Mouse (Mus musculus) lung, adult 18-20 months (tissue): ENCODE measurements around the gene Spata13.

ENCODE experiments used
- DNase-seq, 2 experiments: peaks; one replicate each; pipeline ENCODE4 v3.0.0; 2022; ENCODE audit warnings: mixed read lengths in 2 of 2

Spata13 gene

GRCm38 (mm10) chr14:60797596-60797995 is 163.8 kb downstream of the Spata13 start:
- DNase-seq = no peak

- DNase-seq = no peak
Observed at GRCm38 (mm10) chr14:60798721-60799120, 164.9 kb downstream of the Spata13 start.

GRCm38 (mm10) chr14:60799762-60800728 is 166.2 kb downstream of the Spata13 start:
- DNase-seq = peak in 1 of 2 experiments; percentile 20

GRCm38 (mm10) chr14:60802026-60802425 is 168.2 kb downstream of the Spata13 start:
- peak in 1 of 2 experiments; percentile 27 for DNase-seq

GRCm38 (mm10) chr14:60804978-60805377 is 171.2 kb downstream of the Spata13 start:
- no peak for DNase-seq

GRCm38 (mm10) chr14:60805871-60806270 is 172.1 kb downstream of the Spata13 start:
- DNase-seq = no peak

GRCm38 (mm10) chr14:60806891-60807344 is 173.1 kb downstream of the Spata13 start:
- DNase-seq = no peak

- no peak for DNase-seq
Observed at GRCm38 (mm10) chr14:60809881-60810280, 176.1 kb downstream of the Spata13 start.

- DNase-seq = no peak
Observed at GRCm38 (mm10) chr14:60811547-60811946, 177.7 kb downstream of the Spata13 start.
